Mouse (Mus musculus) kidney, adult 8-10 months (tissue): ENCODE results near the gene Letm1.

Experiments
- DNase-seq, 2 experiments: peaks; one replicate each; pipeline ENCODE4 v3.0.0; 2022

The Letm1 gene

GRCm38 (mm10) chr5:33737903-33738321, 44.7 kb downstream of the Letm1 start:
- DNase-seq = peak; percentile 65 to 83

GRCm38 (mm10) chr5:33736230-33736629, 46.4 kb downstream of the Letm1 start:
- DNase-seq = peak; percentile 46 to 55

- DNase-seq = peak; percentile 51 to 69
These were observed 47.1 kb downstream of the Letm1 start for GRCm38 (mm10) chr5:33735412-33736092.

GRCm38 (mm10) chr5:33733837-33734236, 48.8 kb downstream of the Letm1 start:
- DNase-seq = no peak

GRCm38 (mm10) chr5:33731051-33731450, 51.6 kb downstream of the Letm1 start:
- no peak for DNase-seq

- no peak for DNase-seq
These were observed 52.1 kb downstream of the Letm1 start for GRCm38 (mm10) chr5:33730516-33730915.

- peak; percentile 87 to 89 for DNase-seq
These were observed 53.8 kb downstream of the Letm1 start for GRCm38 (mm10) chr5:33728841-33729240.

GRCm38 (mm10) chr5:33726891-33727290, 55.7 kb downstream of the Letm1 start:
- DNase-seq = no peak

GRCm38 (mm10) chr5:33726081-33726647, 56.5 kb downstream of the Letm1 start:
- no peak for DNase-seq

- DNase-seq = peak; percentile 82 to 85
These were observed 58.8 kb downstream of the Letm1 start for GRCm38 (mm10) chr5:33723641-33724465.

- DNase-seq = peak in 1 of 2 experiments; percentile 46
These were observed 59.5 kb downstream of the Letm1 start for GRCm38 (mm10) chr5:33723019-33723640.

- no peak for DNase-seq
These were observed 60.2 kb downstream of the Letm1 start for GRCm38 (mm10) chr5:33722266-33723018.

- DNase-seq = peak; percentile 58 to 73
These were observed 60.9 kb downstream of the Letm1 start, which contains the start of gene Fgfr3 for GRCm38 (mm10) chr5:33721541-33722265. Fgfr3 (plus strand) TSS chr5:33721674.

GRCm38 (mm10) chr5:33720852-33721490, 61.6 kb downstream of the Letm1 start:
- DNase-seq = no peak

- no peak for DNase-seq
These were observed 64.2 kb downstream of the Letm1 start for GRCm38 (mm10) chr5:33718460-33718859.

- DNase-seq = no peak
These were observed 66.2 kb downstream of the Letm1 start for GRCm38 (mm10) chr5:33716467-33716866.

GRCm38 (mm10) chr5:33715182-33715581, 67.4 kb downstream of the Letm1 start:
- no peak for DNase-seq

GRCm38 (mm10) chr5:33712550-33712949, 70.1 kb downstream of the Letm1 start:
- DNase-seq = no peak

GRCm38 (mm10) chr5:33709037-33709436, 73.6 kb downstream of the Letm1 start:
- no peak for DNase-seq

GRCm38 (mm10) chr5:33707163-33707562, 75.5 kb downstream of the Letm1 start:
- DNase-seq = no peak

- DNase-seq = peak in 1 of 2 experiments; percentile 25
These were observed 76.3 kb downstream of the Letm1 start for GRCm38 (mm10) chr5:33706350-33706629.
